Mouse (Mus musculus): ENCODE measurements around the gene Cxcl15.

The Cxcl15 gene

DNA sequence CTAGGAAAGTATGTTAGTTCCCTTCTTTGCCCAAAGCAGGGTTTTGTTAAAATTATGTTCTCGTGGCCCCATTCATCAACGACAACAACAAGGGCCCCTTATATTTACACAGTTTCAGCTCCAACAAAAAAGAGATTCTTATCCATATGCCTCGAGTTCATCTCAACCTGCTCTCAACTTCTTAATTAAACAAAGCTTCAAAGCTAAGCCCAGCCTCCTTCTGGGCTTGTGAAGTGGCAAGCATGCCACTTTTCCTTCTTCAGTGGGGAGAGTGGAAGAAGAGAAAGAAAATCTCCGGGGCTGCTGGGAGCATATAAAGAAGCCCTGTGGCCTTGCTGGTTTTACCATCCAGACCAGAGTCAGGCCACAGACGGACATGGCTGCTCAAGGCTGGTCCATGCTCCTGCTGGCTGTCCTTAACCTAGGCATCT lies at the start of gene Cxcl15:
TSS of gene Cxcl15 (plus strand) at position 340 of the 431 bp plus-strand sequence.
- peak; percentile 76 for DNase-seq (ENCODE audit: low spot score)

DNA sequence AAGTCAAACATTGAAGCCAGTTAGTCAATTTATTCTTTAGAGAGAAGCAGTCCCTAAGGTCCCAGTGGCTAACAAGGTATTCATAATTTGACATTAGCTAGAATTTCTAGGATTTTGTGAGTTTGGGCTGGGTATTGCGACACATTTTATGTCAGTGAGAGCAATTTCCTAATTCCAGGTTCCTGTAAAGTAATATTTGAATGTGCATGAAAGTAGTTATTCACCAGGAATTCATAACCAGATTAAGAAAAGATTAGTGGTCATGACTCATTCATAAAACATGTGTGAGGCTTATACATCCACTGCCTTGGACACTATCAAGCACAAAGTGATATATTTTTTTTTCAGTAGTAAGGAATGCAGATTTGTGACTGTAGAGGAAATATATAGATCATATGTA lies 40.4 kb upstream of the Cxcl15 start:
- no peak for DNase-seq (ENCODE audit: low spot score)

DNA sequence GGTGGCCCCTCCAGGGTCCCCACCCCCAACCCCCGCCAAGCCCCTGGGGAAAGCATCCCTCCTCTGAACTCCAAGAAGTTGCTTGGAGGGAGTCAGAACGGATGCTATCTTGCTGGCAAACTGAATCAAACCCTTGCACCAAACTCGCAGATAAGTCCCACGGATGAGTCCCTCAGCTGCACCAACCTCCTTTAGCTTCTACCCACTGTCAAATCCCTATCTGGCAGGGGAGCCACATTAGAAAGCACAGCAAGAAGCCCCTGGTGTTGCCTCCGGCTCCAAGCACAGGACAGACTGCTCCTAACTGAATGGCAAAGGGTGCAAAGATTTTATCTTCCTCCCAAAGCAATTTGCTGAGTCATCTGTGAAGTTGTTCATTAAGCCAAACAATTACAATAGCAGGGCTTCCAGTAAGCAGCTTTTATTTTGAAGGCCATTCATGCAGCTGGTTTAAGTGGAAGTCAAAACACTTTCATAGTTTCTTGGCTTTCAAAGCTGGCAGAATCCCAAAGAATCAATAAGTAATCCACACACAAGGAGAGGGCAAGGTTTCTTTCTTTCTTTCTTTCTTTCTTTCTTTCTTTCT lies 36.2 kb upstream of the Cxcl15 start:
- DNase-seq (ENCODE audit: low spot score) = peak; percentile 49

DNA sequence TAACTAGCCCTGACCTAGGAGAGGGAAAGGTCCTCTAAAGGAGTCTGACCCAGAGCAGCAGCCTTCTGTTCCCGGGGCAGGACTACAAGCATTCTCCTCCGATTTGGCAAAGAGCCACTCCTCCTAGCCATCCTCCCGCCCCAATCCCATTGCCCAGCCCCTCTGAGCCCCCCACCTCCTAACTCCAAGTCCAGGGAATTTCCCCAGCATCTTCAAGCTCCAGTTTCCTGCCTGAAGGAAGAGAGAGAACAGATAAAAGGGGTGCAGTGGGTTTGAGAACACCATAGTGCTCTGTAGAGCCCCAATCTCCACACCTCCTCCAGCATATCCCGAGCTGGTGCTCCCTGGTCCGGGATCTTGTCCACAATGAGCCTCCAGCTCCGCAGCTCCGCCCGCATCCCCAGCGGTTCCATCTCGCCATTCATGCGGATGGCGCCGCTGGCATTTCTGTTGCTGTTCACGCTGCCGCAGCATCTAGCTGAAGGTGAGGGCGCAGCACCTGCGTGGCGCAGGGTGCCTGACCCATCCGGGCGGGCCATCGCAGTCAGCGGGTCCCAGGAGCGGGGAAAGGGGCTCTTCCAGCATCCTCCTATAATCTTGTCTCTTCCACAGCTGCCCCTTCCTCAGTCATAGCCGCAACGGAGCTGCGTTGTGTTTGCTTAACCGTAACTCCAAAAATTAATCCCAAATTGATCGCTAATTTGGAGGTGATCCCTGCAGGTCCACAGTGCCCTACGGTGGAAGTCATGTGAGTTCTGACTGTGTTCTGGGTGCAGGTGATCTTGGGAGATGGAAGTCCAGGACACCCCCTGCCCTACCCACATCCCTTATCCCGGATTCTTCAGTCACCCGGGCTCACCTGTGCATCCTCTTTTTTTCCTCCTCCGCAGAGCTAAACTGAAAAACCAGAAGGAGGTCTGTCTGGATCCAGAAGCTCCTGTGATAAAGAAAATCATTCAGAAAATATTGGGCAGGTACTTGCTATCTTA lies 35.0 kb upstream of the Cxcl15 start, which contains the start of gene Cxcl5:
TSS of gene Cxcl5 (plus strand) at position 284 of the 989 bp plus-strand sequence.
- DNase-seq (ENCODE audit: low spot score) = no peak

DNA sequence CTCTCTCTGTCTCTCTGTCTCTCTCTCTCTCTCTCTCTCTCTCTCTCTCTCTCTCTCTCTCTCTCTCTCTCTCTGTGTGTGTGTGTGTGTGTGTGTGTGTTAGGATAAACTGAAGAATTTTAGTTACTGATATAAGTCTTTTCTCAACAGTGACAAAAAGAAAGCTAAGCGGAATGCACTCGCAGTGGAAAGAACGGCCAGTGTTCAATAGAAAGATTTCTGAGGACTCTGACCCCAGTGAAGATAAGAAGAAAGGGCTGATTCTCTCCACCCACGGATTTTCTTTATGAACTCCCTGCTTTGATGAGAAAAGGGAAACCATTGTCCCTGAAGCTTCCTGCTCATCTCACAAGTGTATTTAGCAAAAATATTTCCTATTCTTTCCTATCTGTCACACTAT lies 34.0 kb upstream of the Cxcl15 start:
- no peak for DNase-seq (ENCODE audit: low spot score)

DNA sequence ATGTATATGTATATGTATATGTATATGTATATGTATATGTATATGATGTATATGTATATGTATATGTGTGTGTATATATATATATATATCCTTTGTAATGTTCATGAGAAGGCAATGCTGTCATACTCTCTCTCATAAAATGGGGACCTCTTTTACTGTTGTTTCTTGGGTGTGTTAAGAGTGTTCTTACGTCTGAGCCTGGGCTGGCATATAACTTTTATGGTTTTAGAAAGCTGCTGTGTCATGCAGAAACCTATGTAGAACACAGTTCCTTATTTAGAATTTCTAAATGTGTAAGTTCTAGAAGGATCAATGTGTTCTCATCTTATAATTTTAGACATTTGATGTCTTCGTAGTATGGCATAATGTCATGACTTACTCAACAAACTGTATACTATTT lies 33.5 kb upstream of the Cxcl15 start:
- no peak for DNase-seq (ENCODE audit: low spot score)

DNA sequence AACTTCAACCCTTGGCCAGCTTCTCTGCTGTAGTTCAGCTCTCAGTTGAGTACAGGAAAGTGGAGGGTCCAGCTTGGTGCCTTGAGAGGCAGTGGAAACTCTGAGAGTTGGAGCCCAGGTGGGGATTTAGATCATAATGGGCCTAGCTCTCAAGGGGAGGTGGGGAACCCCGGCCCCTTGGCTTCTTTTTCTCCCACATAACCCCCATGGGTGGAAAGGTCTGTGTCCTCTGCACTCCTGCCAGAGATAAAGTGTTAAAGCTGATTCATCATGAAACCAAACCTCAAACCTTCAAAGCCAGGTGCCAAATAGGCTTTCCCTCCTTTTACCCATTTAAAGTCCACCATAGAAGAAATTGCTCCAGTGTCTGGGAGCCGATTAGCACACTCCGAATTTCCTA lies 32.5 kb upstream of the Cxcl15 start:
- DNase-seq (ENCODE audit: low spot score) = no peak

DNA sequence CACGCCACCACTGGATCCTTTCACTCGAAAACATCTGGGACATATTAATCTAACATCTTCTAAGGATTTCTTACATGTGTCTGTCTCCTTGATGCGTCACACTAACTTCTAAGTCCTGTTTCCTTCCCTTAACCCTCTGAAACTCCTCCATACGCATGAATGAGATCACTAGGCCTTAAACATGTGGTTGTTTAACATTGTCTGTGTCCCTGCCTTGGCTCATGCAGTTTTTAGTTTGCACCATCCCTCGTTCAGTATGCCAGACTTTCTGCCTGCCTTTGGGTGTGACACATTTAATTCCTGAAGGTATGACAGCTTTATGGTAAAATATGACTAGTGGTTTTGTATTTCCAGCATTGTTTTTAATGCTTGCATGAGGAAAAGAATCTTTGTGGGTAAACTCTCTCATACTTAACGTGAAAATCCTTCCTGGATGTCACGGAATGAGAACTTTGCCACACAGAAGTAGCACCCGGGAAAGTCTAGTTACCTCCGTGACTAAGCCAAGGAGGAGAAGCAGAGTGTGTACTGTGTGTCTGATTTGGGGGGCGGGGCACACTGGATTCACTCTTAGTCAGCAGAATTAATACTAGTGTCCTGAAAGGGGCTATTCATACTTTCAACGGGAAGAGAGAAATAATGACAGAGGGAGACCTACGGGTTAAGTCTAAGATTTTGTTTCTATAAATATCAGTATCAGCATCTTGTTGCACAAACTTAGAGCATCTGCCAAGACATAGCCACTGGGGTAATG lies 30.2 kb upstream of the Cxcl15 start:
- DNase-seq (ENCODE audit: low spot score) = no peak

DNA sequence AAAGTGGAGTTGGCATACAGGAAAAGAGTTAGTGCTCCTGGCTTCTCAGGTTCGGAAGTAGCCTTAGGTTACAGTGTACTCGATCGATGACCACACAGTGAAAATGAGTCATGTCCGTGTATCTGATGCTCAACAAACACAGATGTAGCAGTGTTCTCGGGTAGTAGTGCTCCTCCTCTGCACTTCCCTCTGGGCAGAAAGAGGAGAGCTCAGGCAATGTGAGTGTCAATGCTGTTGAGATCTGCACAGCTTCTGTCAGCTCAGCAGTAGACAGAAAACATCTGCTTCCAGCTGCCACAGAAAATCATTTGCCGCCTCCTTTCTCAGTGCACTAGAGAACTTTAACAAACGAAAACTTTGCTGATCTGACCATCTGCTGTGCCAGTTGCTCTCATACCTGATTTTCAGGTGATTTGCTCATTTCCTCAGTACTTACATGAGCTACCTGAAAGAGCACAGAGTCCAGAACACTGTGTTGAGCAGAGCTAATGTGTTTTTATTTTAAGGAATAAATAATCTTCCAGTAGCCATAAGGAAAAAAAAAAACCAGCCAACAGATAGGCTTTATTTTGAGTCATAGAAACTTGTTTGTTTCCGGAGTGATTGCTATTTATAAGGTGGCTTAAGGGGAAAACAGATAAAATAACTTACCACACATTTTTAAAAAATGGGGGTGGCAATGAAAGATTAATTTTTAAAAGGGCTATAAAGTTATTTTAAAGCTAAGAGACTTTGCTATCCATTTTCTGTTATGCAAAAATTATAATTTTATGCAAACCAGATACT lies 28.3 kb upstream of the Cxcl15 start:
- DNase-seq (ENCODE audit: low spot score) = no peak

DNA sequence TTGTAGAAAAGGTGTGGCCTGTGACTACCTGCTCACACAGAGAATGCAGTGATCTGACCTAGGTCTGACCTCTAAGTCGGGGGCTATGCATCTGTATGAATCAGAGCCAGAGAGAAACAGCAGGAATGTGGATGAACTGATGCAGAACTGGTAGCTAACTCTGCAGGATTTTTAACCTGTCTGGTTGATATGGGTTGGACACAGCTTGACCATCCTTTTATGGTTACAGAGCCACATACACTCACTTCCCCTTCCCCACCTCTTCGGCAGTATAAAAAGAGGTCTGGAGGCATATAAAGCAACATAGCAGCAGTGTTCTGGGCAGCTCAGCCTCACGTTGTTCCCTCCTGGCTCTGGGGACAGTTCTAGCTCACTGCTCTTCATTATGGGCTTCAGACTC lies 26.1 kb upstream of the Cxcl15 start, which contains the start of gene Ppbp:
TSS of gene Ppbp (plus strand) at position 301 of the 400 bp plus-strand sequence.
- DNase-seq (ENCODE audit: low spot score) = no peak

DNA sequence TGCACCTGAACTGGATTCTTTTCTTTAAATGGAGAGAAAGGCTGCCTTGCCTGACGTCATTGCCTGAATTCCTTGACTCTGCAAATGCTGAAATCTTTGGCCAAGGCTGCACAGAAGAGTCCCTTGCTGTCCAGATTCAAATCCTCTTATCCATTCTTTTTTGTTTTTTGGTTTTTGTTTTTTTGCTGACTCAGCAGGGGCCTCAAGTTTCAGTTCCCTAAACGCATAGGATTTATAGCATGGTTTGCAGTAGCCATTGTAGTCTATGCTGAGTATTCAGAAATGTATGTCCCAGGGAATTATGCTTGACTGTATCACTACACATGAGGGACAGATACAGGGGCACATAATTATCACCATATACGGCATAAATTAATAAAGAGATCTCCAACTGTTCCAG lies 23.0 kb upstream of the Cxcl15 start:
- no peak for DNase-seq (ENCODE audit: low spot score)

DNA sequence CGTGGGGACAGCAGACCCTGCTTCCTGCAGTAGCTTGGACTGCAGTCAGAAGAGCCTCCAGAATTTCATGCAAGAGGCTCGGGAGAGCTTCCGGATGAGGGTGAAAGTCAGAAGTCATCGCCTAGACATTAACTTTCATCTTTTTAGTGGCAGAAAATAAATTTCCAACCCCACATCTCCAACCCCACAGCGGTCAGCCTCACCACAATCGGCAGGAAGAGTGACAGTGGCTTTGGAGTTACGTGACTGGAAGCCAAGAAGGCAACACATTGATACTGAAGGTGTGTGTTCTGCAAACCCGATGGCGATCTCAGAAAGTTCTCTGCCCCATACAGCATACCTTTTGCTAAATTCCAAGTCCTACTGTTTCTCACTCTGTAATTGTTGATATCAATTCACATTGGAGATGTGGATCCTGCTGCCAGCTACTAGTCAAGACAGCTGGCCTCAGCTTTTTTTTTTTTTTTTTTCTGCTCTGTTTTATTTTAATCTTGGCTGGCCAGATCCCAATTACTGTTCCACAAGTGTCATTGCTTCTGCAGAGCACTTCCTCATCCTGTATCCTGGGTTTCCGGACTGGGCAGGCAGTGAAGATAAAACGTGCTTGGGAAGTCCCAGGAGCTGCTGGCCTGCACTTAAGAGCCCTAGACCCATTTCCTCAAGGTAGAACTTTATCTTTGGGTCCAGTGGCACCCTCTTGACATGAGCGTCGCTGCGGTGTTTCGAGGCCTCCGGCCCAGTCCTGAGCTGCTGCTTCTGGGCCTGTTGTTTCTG lies 22.3 kb upstream of the Cxcl15 start, which contains the start of gene Pf4:
TSS of gene Pf4 (plus strand) at position 556 of the 774 bp plus-strand sequence.
- no peak for DNase-seq (ENCODE audit: low spot score)

DNA sequence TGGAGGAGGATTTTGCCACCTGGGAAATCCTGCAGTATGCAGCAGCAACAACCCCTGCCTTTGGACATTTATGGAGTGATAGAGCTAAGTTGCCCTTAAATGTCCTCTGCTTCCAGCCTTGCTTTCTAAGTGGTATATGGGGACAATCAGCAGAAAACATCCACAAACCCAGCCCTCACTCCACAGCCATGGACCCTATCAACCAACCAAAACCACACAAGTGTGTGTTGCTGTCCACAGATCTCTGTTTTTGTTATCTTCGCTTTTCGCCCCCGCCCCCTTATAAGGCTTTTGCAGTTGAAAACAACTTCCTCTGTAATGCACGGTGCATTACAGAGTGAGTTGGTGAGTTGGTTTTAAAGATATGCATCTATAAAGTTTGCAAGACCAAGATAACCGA lies 18.8 kb upstream of the Cxcl15 start:
- DNase-seq (ENCODE audit: low spot score) = no peak

DNA sequence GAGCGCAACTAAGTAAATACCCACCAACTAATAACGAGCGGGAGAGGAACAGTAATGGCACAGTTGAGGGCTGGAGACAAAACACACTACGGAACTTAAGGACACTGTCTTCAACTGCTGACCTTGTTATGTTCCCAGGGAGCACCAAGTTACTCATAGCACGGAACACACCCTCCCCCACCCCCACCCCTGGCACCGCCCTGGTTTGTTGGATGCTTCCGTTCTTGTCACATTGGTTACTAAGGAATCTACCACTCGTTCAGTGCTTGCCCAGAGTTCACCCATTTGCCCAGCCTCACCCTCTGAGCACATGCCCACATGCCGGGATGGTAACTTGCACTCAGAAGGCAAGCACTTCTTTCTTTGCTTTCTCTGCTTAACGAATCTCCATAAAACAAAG lies 16.7 kb upstream of the Cxcl15 start:
- DNase-seq (ENCODE audit: low spot score) = no peak

DNA sequence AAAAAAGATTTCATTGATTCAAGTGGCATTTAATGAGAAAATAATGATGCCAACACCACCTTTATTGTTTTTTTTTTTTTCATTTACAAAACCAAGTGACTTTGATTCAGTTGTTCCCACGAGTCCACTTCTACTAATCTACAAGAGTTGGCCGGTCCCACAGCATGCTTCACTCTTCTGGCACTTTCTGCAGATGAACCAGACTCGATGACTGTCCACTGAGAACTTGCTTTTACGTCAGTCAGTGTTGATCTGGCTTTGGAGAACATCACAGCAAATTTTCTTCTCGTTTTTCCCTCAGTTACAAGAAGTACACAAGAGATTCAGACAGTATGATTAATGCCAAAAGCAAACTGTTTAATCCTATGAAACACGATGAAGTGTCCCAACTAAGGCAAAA lies 15.5 kb upstream of the Cxcl15 start:
- DNase-seq (ENCODE audit: low spot score) = no peak

DNA sequence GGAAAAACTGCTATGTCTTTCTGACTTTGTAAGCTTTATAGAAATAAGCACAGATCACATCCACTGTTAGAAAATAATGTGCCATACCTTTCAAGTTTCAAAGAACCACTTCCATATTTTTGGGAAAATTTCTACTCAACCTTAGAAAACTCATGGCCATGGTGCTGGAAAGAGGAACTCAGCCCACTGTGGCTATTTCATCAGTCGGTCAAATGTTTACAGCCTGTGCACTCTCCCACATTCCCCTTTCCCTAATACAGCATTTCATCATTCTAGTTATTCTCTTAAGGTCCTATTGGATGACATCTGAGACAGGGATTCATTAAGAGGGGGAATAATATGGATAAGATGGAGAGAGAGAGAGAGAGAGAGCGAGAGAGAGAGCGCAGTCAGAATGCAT lies 10.6 kb upstream of the Cxcl15 start:
- DNase-seq (ENCODE audit: low spot score) = no peak

DNA sequence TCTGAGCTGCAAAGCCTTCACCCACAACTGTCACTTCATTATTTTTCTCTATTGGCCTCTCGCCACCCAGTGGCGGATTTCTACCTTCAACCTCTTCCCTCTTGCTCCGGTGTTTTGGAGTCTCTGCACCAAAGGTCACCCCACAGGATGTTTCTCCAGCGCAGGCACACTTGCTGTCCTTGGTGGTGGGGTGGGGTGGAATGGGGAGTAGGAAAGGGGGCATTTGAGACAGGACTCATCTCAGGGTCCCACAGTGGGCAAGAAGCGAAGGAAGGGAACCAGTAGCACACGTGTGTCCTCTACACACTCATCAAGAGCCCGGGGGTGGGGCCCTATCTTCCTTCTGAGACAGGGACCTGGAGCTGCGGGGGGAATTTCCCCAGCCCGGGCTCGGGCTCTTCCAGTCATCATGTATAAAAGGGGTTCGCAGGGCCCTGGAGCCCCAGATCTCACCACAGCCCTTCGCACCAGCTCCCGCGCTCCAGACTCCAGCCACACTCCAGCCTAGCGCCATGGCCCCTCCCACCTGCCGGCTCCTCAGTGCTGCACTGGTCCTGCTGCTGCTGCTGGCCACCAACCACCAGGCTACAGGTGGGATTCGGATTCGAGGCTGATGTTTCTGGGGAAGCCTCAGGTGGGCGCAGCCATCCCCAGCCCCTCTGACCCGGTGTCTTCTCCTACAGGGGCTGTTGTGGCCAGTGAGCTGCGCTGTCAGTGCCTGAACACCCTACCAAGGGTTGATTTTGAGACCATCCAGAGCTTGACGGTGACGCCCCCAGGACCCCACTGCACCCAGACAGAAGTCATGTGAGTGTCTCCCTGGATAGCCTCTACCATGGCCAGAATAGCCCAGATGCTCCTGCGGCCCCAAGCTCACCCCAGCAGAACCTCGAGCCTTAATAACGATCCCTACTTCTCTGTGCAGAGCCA lies 8.4 kb upstream of the Cxcl15 start, which contains the start of gene Cxcl3:
TSS of gene Cxcl3 (plus strand) at position 445 of the 930 bp plus-strand sequence.
- peak; percentile 50 for DNase-seq (ENCODE audit: low spot score)

DNA sequence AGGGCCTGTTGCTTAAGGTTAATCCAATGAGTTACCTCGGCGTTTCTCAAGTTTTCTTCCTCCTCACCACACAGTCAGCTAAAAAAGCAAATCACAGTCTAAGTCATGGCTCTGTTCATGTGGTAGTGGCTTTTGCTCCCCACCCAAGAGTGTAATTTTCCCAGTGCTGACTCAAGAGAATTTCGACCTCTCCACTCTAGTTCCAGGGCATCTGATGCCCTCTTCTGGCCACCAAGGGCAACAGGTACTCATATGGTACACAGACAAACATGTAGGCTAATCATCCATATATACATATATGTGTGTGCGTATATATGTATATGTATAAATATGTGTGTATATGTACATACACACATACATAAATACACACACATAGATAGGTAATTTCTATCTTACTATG lies 6.2 kb upstream of the Cxcl15 start:
- no peak for DNase-seq (ENCODE audit: low spot score)

DNA sequence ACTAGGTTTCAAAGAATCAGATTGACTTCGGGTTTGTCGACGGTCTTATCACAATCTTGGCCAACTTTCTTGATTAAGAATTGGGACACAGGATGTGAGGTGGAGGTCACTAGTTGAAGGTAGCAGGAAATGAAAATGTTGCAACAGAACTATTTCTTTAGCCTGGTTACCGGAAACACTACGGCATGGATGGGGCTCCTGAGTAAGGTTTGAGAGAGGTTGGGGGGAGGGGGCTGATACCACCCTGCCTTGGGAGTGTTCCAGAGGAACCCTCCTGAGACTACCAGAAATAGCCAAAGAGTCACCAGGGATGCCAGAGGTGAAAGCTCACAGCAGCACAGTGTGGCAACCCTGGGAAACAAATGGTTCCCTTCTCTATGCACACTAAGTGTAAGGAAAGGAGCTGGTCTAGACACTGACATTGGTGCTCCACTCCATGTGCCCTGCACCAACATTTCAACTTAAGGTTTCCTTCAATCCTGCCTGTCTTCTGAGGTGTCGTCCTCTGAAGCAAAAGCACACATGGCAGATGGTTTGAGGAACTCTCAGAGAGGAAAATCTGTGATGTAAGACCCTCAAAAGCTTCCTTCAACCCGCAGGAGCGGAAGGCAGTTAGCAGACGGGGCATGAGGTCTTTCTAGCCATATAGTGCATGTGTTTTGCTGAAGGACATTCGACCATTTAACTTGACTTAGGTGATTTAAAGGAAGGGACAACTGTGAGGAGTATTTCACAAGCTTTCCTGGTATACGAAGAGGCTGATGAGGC lies 4.8 kb upstream of the Cxcl15 start:
- DNase-seq (ENCODE audit: low spot score) = no peak

All from lung, postnatal 25 days (tissue).